Mouse (Mus musculus): ENCODE measurements at regions not wholly inside any gene's neighbourhood (a gene's known extent, or its start where the extent isn't known, plus 50 kb on each side); places are given as distances from the start of the nearest gene placed in this dataset.
"Not testable (repeated sequence)": the region's sequence is repeated elsewhere in the genome, so short reads cannot be mapped to it uniquely, and the experiment has no call there.

DNA sequence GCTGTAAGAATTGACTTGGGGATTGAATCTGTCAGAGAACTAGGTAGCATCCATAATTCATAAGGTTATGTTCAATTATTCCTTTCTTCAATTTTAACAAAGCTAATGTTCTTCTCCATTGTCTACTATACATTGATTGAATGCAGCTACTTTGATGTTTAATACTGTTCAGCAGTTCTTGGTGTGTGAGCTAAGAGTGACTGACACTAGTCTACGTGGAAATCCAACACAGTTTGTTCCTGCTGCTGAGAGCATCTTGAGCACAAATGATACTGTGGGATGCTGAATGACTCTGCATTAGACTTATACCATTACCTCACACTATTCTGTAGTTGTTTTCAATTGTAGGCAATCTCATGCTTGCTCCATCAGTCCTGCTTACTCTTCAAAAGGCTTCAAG, 249.4 kb upstream of the Akr1e1 start:
- DNase-seq: no peak

DNA sequence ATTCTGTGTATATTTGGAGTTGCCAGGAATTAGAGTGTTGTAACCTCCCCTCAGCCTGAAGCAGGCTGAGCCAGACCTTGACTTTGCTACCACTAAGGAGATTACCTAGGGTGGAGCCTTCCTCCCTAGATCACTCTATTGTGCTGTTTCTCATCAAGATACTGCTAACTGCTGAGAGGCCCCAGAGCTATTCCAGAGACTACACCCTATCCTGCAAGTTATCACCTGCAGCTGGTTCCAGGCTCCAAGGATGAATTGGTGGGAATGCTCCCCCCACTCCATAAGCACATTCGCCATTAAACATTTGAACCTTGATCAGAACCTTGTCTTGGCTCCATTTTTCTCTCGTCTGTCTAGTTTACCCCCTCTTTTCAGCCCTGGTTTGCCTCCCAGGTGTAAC, 230.5 kb upstream of the Akr1e1 start:
- not testable (repeated sequence) for DNase-seq

DNA sequence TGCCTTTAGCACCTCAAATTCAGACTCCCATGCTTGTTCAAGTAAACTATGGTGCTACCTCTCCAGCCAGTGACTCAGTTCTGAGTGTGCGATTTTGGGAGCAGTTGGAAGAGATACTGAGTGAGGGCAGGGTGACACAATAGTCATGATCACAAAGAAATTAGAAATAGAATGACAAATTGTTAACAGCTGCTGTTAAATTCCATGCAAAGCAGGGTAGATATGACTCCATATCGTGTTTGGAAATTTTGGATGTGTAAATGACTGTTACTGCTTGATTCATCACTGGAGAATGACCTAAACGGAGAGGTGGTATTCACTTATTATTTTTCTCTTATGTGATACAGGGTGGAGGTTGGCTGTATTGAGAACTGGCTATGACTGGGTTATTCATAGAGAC, 217.8 kb upstream of the Akr1e1 start:
- no peak for DNase-seq

DNA sequence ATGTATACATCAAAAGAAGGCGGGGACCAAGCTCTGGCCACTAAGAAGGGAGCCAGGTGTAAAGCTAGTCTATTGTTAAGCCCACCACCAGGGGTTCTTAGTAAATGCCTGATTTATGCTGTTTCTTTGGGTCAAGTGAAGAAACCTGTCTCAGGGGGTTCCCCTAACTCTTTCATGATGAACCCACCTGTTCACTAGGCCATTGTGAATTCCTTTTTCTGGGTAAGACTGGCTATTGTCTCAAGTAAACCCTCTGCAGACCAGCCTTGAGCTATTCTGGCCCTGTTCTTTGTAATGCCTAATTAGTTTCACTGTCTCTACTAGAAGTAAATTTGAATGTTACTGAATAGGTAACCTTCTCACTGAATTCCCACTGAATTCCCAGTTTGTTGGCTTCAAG, 216.8 kb upstream of the Akr1e1 start:
- DNase-seq: not testable (repeated sequence)

DNA sequence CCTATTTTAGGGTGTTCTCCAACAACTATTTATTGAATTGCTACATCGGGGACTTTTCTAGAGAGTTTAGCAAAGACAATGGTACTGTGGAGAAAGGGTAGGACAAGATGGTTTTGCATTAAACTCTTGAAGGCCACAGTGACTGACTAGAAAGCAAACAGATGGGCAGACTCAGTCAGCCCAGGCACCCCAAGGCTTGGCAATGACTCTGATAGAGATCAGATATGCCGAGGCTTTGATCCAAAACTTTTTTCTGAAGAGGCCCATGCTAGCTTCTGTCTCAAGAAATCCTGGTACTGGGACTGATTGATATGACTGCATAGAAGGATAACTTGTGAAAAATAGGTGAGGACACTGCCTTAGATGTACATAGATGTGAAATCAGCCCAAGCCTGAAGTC, 197.9 kb upstream of the Akr1e1 start:
- DNase-seq: peak; percentile 28 to 62

DNA sequence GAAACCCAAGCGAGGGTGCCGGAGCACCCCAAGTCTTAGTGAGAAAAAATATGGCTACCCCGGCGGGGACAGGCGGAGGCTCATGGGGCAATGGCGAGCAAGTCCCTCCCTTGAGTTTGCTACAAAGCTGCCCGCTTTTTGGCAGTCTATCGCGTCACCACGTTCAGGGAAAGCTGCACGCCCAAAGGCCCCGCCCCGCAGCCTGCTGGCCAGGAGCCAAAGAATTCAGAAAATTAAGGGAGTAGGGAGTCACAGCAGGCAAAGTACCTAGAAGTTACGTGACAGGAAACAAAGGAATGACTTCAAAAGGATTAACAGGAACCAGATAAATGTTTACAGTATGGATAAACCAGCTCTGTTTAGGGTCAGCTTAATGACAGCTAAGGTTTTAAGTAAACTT, 191.7 kb upstream of the Akr1e1 start:
- no peak for DNase-seq

DNA sequence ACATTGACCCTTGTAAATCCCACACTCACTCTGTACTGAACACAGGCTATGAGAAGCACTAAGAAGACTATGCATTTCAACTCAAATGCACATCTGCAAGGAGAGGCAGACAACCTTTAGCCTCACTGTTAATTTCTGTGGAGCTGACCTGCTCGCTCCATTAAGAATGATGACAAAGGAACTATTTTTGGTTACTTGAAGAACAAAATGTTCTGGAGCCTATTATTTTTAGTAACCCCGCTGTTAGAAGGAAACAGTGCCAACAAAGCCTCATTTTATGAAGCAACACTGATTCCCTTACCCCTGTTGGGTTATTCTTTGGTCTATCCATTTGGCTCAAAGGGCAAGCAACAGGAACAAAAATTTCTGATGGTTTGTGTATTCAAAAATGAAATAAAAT, 182.2 kb upstream of the Akr1e1 start:
- no peak for DNase-seq

DNA sequence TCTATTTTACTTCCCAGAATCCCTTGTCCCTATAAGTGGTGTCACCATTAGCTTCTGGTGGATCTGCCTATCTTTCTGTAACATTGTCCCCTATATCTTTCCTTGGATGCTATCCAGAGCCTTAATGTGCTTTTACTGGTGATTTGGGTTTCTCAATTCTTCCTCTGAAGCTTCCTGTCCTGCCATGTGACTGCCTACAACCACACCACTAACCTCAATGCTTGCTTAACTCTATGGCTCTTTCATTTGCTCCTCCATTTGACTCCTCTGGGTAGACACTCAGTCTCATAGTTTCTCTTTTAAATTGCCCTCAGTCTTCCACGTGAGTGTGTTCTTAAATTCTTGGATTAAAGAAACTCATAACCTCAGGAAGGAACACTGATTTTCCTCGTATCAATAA, 181.4 kb upstream of the Akr1e1 start:
- no peak for DNase-seq

DNA sequence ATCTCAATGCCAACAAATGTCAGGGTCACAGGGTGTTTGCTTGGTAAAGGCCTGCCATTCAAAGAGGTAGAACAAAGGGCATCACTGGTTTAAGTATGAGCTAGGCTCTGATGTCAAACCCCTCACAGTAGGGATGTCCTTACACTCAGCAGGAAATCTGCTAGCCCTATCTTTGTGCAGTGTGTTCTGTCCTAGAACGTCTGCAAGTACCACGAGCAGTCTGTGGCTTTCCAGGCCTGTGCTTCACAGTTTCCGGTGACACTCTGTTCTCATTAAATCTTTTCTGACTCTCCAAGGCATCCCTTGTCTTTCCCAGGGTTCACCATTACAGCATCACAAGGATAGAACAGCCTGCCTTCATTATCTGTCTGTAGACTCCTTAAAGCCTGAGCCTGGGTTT, 174.3 kb upstream of the Akr1e1 start:
- no peak for DNase-seq

DNA sequence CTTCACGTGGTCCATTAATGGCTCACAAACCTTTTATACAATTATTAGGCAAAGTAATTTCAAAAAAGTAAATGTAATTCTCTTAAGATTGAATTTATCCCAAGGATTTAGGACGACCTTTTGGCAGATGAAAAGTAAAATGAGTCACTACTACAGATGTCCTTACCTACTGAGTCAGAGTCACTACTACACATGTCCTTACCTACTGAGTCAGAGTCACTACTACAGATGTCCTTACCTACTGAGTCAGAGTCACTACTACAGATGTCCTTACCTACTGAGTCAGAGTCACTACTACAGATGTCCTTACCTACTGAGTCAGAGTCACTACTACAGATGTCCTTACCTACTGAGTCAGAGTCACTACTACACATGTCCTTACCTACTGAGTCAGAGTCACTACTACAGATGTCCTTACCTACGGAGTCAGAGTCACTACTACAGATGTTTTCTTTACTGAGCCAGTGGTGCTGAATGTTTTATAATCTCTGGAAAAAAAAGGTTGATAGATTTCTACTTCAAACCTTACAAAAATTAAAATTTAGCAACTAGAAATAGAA, 169.4 kb upstream of the Akr1e1 start:
- not testable (repeated sequence) for DNase-seq

DNA sequence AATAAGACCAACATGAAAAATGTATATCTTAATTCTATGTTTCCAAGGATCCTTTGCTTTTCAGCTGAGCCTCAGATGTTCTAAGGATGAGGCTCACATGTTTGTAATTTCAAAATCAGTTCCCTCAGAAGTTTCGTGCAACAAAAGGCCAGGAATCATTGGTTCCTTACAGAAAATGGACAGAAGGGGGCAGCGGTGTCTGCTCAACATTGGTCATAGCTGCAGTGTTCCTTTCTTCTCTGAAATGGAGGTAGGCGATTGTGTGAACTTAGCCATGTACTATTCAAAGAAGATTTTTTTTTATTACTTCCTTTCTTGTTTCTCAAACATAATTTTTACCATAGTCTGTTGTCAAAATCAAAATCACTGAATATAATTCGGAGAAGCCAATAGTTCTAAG, 167.9 kb upstream of the Akr1e1 start:
- peak; percentile 71 to 79 for DNase-seq

DNA sequence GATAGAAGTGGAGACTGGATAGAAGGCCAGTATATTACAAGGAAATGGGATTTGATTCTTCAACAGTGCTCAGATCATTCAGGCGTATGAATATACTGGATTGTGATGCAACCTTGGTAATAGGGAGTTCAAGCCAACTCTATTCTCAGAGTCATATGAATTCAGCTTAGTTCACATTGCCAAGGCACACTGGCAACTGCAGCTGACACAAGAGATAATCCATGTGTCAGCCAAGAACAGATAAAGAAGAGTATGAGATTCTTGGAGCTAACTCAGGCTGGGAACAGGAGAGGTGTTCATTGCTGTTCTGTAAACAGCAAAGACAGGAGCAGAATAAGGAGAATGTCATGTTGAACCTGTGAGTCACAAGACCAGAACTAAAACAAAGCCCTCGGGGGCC, 163.3 kb upstream of the Akr1e1 start:
- peak in 1 of 2 experiments; percentile 29 for DNase-seq

DNA sequence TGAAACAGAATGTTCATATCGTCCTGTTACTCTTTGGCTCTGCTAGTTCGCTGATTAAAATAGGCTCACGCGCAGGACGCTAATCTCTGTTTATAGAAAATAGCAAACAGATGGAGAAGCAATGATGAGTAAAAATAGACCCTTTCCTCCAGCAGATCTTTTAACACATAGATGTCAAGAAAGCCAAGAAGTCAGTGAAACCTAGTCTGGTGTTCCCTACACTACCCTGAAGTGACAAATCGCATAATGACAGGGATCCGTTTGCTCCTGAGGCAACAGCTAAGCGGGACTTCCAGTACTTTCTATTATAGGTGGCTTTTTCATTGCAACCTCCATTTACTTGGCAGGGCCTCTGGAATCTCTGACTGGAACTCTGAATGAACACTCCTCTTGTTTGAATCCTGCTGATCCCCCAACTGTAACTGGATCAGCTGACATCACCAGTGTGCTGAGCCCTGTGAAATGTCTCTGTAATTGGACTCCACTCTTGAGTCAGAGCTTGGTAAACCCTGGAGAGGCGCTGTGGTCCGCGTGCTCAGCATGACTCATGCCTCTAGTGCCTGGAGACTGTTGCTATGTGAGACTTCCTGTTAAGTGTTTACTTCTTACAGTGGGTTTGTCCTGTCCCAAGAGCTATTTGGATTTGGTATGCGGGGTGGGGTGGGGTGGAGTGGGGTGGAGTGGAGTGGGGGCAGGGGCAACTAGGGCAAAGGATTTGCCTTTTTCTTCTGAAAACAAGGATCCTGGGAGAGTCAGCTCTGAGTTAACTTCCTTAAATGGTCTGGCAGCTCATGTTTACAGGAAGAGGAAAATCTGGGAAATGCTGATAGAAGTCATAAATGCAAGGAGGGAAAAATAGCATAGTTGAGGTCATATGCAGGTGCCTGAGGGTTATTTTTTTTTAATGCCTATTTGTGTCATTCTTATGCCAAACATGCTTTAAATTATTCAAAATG, 162.4 kb upstream of the Akr1e1 start:
- DNase-seq: peak; percentile 47 to 63

DNA sequence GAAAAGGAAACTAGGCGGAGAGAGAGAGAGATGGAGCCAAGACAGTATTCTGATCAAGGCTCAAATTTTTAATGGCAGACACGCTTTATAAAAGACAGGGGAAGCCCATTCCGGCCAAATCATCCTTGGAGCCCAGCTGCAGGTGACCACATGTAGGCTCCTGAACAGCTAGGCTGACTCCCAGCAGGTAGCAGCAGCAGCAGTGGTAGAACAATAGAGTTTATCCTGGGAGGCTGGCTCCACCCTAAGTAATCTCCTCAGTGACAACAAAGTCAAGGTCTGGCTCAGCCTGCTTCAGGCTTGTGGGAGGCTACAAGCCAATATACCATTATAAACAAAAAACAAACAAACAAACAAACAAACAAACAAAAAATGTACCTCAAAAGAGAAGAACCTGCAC, 151.0 kb upstream of the Akr1e1 start:
- DNase-seq: no peak

DNA sequence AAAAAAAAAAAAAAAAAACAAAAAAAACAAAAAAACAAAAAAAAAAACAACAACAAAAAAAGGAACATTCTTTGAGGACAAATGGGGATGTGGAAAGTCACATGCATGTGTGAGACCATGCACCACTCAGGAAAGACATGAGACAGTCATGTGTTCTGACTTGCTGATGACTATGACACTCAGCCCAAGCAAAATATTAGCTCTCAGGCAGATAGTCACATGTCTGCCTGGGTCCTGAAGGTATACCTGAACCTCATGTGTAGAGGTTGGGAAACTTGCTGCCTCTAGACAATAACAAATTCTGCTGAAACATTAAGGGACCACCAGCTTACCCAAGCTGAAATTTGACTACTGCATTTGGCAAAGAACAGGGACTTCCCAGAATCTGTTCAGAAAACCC, 147.6 kb upstream of the Akr1e1 start:
- DNase-seq: no peak

DNA sequence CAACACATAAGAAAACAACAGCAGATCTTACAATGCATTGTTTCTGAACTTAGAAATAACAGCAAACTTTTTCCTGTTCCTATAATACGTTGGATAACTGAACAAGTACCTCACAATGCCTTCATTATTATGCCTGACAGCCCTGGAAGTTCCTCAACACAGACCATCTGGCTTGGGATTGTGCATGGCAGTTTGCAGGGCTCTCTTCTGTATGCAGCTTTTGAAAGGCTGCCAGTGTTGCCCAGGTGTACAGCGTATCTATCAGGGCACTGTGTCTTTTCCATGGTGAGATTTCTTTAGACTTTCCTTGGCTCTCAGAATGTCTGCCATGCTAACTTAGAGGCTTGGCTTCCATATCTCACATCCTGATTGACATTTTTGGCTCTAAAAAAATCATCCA, 134.0 kb upstream of the Akr1e1 start:
- peak; percentile 68 to 83 for DNase-seq

DNA sequence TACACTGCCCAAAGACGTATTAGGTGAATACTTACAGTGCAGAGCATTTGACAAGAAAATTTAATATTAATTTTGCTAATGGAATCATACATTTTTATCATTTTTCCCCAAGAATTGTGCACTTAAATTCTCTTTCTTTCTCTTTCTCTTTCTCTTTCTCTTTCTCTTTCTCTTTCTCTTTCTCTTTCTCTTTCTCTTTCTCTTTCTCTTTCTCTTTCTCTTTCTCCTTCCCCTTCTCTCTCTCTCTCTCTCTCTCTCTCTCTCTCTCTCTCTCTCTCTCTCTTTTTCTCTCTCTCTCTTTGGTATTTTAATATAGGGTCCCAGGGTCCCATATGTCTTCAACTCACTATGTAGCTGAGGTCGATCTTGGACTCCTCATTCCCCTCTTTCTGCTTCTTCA, 107.3 kb upstream of the Akr1e1 start:
- DNase-seq: not testable (repeated sequence)

DNA sequence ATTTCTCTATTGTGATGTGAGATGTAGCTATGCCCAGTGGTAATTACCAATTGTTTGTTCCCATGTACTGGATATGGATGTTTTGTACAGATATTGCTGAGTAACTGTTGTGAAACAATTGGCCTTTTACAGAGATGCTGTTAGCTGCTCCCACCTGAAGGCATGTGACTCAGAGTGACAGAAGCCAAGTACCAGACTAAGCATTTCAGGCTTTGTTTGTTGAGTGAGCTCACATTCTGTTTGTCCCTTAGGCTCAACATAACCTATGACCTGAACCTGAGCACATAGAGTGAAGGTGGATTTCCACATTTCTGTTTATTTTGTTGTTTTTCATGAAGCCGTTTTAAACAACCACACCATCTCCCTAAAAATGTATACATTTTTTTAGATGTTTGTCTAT, 105.8 kb upstream of the Akr1e1 start:
- no peak for DNase-seq

DNA sequence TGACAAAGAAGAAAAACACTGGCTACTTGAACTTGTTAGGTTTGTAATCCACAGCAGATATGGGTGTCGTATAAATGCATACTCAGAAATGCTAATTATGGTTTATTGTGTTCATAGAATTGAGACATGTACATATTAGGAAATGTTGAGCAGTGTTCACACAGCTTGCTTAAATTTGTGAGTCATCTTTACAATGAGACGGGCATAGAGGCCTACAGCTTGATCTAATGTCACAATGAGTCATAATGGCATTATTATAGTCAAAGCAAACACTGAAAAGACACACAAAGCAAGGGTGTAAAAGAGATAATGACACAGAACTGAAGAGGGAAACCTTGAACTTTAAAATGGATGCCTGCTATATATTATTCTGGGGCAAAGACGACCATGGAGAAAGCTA, 103.7 kb upstream of the Akr1e1 start:
- DNase-seq: no peak

DNA sequence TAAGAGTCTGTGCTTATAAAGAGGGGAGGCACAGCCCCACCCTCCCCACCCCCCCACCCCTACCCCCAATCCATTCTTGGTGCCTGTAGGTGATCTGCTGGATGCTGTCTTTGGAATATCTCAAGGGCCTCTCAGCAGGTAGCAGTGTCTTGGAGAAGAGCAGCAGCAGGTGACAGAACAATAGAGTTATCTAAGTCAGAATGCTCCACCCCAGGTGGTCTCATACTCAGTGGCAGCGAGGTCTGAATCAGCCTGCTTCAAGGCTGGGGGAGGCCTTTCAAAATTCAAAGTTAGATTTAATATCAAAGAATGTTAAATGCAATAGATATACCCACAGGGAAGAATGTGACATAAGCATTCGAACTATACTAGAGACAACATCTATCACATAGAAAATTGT, 90.6 kb upstream of the Akr1e1 start:
- DNase-seq: not testable (repeated sequence)

DNA sequence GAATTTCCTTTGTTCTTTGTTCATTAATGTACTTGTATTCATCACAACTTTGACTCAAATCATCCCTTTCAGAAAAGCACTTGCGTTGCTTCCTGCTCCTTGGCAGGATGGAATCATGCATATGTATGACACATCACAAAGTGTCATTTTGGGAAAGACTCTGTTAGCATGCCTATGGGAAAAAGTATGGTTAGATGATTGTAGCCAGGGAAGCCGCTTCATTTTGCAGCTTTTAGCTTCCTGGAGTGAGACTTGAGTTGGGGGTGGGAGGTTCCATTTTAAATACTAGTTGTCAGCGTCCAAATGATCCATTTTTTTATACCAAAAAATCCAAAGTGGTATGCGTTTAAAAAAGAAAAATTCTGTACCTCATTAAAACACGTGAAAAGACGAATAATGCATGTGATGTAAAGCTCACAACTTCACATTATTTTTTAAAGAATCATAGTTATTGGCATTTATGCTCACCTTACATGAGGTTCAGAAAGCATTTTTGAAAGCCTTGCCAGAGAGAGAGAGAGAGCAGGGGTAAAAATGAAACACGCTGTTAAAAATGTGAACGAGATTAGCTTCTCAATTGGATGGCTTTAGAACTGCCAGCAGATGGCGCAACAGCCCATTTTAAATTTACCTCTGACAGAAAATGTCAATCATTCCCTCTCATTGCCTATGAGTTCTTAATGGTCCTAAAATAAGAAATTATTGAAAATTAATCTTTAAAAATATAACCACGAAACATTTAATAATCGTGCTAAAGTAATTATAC, 57.6 kb upstream of the Akr1e1 start:
- DNase-seq: peak; percentile 79 to 83

DNA sequence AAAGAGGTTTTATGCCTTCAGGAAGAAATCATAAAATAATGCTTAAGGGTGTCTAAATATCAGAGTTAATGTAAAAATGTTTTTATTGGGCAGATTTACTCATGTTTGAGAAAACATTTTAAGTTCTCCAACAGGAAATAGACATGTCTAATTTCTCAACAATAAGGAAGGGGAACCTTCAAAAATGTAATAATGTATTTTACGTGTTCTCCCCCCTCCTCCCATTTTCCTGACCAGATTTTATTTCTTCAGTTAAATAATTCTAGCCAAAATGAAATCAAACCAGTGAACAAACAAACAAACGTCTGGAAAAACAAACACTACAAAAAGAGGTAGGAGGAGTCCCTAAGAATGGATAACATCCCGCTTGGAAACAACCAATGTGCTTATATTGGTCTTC, 54.4 kb upstream of the Akr1e1 start:
- DNase-seq: no peak

DNA sequence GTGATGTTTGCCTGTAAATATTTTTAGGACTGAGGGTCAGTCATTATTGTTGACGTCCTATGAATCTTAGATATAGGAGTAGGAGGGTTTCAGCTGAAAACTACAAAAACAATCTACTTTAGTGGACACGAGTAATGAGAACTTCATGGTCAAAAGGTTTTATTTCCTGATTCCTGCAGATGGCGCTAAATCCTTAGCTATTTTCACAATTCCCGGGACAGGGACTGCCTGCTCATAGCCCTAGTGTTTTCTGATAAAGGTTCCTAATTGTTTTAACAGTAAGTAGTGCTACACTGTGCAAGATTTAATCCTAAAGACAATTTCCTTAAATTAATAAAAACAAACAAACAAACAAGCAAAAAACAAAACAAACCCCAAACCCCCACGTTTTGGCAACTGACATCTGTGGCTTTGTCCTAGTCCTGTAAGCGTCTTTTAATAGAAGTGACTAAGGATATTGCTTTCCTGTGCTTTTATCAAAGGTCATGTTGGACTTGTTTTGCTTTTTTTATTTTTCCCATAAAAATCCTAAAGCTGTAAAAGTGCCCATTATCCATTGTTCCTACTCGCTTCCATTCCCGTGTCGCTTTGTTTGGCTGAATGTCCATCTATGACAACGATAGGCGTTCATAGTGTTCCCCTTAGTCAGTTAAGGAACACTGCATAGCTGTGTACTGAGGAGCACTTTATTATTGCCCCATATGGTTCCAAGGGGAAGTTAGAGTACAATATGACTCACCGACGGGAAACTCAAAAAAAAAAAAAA, 53.5 kb upstream of the Akr1e1 start:
- DNase-seq: peak; percentile 60 to 80

All from cerebellum, postnatal 14 days (tissue).